Mouse (Mus musculus) embryonic fibroblast, embryonic 13.5 days (primary cell): ENCODE results near the gene Tns3. TPM values are rescaled to one million over a fixed set of nuclear protein-coding genes. Genes with fewer than 3 reads are reported as not detected.

Experiments used
- H3K27ac ChIP-seq: 2 replicates; pipeline ENCODE4 v1.5.1; 2012; ENCODE audit warnings: low read length, control low read depth, inconsistent platforms; ENCODE audit not compliant: insufficient read depth
- H3K4me1 ChIP-seq: 2 replicates; pipeline ENCODE4 v1.6.1; 2011; ENCODE audit warnings: low read length; ENCODE audit not compliant: control insufficient read depth, insufficient read depth
- H3K4me3 ChIP-seq: 2 replicates; pipeline ENCODE4 v1.5.1; 2011; ENCODE audit warnings: mild to moderate bottlenecking, control low read depth, low read length; ENCODE audit not compliant: insufficient read depth
- CTCF ChIP-seq: IDR thresholded peaks from 2 replicates; pipeline ENCODE4 v1.5.1; 2011; ENCODE audit warnings: mild to moderate bottlenecking, control low read depth, low read length, moderate library complexity, borderline replicate concordance; ENCODE audit not compliant: insufficient read depth
- POLR2A ChIP-seq: IDR thresholded peaks from 2 replicates; pipeline ENCODE4 v1.6.1; 2011; ENCODE audit warnings: low read depth, mild to moderate bottlenecking, control low read depth, low read length, moderate library complexity
- polyA plus RNA-seq: library from polyadenylated mRNA; stranded (reverse); fragments of >200 nt; gene quantifications from 2 replicates; pipeline ENCODE4 v1.2.4, GENCODE M21; 2011; ENCODE audit warnings: low read depth; ENCODE audit not compliant: missing spikeins, insufficient read length

Tns3 gene
- polyA plus RNA-seq, 1 experiment, result 96.5 TPM

- H3K27ac ChIP-seq, result no peak overlapping the region
- peaks cover 9% of the 10 kb centered on the region for H3K4me1 ChIP-seq
- H3K4me3 ChIP-seq, result no peak overlapping the region
- no peak for TF ChIP-seq POLR2A
- TF ChIP-seq CTCF, result no peak
These were observed 172.0 kb downstream of the Tns3 start for GRCm38 (mm10) chr11:8492332-8492731.

GRCm38 (mm10) chr11:8488248-8488647 is 176.1 kb downstream of the Tns3 start:
- Histone ChIP-seq H3K4me1 (peaks cover 9% of the 10 kb centered on the region), H3K27ac (peak overlapping the region; percentile 4; the same call in 1 of the 2 replicates), H3K4me3 (no peak overlapping the region)
- TF ChIP-seq CTCF (no peak), POLR2A (no peak)

GRCm38 (mm10) chr11:8486552-8486951 is 177.8 kb downstream of the Tns3 start:
- Histone ChIP-seq H3K4me3 (no peak overlapping the region), H3K27ac (no peak overlapping the region), H3K4me1 (peaks cover 9% of the 10 kb centered on the region)
- TF ChIP-seq CTCF (no peak), POLR2A (no peak)

GRCm38 (mm10) chr11:8484538-8484937 is 179.8 kb downstream of the Tns3 start:
- Histone ChIP-seq H3K4me1 (peaks cover 9% of the 10 kb centered on the region), H3K4me3 (no peak overlapping the region), H3K27ac (no peak overlapping the region)
- TF ChIP-seq POLR2A, result no peak
- no peak for TF ChIP-seq CTCF

DNA sequence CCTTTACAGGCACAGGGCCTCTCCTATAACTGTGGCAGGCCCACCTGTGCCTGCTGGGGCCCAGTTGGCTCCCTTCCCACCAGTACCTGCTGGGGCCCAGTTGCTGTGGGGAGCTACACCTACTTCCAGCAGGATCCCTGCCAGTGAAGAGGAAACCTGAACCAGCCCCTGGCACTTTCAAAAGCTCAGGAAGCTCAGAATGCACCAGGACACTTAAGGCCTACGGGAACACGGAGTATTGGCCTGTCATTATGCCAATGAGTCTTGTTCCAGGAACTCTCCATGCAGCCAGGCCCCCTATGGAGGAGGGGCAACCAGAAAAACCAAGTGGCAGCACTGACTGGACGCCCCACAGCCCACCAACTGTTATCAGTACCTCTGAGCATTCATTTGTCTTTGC is 181.6 kb downstream of the Tns3 start:
- no peak for TF ChIP-seq CTCF
- TF ChIP-seq POLR2A, result no peak
- peaks cover under 1% of the 10 kb centered on the region; the same call in 1 of the 2 replicates for H3K4me1 ChIP-seq
- H3K4me3 ChIP-seq, result no peak overlapping the region
- no peak overlapping the region for H3K27ac ChIP-seq

GRCm38 (mm10) chr11:8481962-8482361 is 182.4 kb downstream of the Tns3 start:
- no peak for TF ChIP-seq CTCF
- TF ChIP-seq POLR2A, result no peak
- Histone ChIP-seq H3K4me1 (no peaks in the 10 kb centered on the region), H3K27ac (no peak overlapping the region), H3K4me3 (no peak overlapping the region)

DNA sequence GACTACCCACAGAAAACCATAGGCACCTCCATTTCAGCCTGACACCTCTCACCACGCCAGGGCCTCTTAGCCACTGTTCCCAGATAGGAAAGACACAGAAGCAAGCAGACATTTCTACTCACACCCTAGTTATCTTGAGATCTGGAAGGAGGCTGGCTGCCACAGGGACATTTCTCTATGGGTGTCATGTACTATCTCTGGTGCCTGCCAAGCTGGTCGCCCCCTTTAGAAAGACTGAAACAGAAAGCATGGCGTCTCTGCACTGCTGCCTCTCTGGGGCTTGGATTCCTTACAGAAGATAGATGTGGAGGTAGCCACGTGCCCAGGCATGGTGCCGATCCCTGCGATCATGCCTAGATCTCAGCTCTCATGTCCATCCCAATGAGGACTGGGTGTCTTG is 182.8 kb downstream of the Tns3 start:
- no peak overlapping the region for H3K27ac ChIP-seq
- TF ChIP-seq CTCF (no peak), POLR2A (no peak)
- H3K4me3 ChIP-seq, result no peak overlapping the region
- no peaks in the 10 kb centered on the region for H3K4me1 ChIP-seq

DNA sequence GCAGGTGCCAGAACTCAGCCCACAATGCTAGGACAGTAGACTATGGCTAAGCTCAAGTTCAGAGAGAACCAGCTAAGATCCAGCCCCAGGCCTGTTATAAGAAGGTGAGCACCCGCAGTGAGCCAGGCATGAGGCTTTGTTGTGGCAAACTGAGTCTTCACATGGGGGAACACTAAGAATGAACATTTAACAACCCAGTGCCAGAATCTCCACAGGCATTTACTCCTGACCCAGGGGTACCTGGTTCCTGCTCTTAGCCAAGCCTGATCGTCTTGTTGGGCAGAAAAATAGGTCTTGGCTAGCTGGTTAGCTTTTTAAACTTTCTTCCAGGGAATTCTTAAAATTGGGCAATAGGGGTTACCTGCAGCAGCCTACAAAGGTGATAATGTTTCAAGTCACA is 184.5 kb downstream of the Tns3 start:
- Histone ChIP-seq H3K4me3 (no peak overlapping the region), H3K4me1 (no peaks in the 10 kb centered on the region), H3K27ac (no peak overlapping the region)
- TF ChIP-seq POLR2A (no peak), CTCF (no peak)

DNA sequence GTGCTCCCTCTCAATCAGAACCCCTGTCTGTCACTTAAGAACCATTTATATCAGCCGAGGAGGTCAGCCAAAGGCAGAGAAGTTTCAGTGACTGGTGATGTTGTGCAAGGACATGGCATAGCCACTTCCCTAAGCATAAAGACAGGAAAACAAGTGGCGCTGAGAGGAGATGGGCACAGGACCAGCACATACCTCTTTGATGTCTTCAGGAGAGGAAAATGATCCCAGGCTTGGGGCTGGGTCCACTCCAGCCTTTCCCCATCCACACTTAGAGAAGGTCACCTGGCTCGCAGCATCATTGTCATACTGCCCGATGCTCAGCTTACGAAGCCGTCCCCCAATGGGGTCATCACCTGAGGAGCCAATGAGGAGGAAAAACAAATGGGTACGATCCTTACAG is 185.0 kb downstream of the Tns3 start:
- no peaks in the 10 kb centered on the region for H3K4me1 ChIP-seq
- H3K27ac ChIP-seq, result no peak overlapping the region
- TF ChIP-seq POLR2A (no peak), CTCF (no peak)
- no peak overlapping the region for H3K4me3 ChIP-seq

DNA sequence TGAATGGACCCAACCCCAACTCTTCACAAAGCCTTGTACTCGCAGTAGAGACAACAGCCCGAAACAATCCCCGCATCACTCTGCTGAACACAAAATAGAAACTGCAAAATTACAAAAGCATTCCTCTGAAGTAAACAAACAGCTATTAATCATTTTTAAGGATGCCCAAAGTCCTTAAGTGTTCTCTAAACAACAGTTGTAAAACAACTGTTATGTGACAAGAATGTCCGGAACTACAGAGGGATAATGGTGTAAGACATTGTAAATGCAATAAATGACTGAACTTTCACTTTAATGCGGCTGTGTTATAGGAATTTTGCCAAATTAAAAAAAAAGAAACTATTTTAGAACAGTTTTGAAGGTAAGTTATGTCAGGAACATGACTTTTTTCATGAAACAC is 190.7 kb downstream of the Tns3 start:
- no peak overlapping the region for H3K27ac ChIP-seq
- H3K4me1 ChIP-seq, result peaks cover 5% of the 10 kb centered on the region
- TF ChIP-seq CTCF (no peak), POLR2A (no peak)
- H3K4me3 ChIP-seq, result no peak overlapping the region

DNA sequence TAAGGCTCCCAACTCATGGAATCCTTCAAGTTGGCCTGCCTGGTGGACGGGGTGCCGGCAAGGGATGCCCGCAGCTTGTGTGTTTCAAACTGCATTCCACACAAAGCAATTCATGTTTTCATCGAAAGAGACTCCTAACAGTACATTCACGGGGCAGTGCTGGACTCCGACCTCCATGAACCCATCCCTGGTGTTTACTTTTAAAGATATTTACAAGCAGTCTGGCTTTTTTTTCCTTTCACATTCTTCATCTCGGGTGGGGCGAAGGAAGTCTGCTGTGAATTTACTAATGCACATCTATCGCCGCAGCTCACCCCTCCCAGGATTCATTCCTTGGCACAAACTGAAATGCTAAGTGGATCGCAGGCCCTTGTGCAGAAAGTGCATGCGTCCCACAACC is 191.9 kb downstream of the Tns3 start:
- H3K27ac ChIP-seq, result no peak overlapping the region
- no peak overlapping the region for H3K4me3 ChIP-seq
- H3K4me1 ChIP-seq, result peaks cover 5% of the 10 kb centered on the region
- TF ChIP-seq POLR2A, result no peak
- no peak for TF ChIP-seq CTCF

- no peak overlapping the region for H3K4me3 ChIP-seq
- no peak for TF ChIP-seq POLR2A
- no peak for TF ChIP-seq CTCF
These were observed 192.8 kb downstream of the Tns3 start for GRCm38 (mm10) chr11:8471535-8471934.

More at GRCm38 (mm10) chr11:8471535-8471934, 192.8 kb downstream of the Tns3 start:
- peaks cover 5% of the 10 kb centered on the region for H3K4me1 ChIP-seq
- H3K27ac ChIP-seq, result no peak overlapping the region
